Mouse (Mus musculus) intestine, embryonic 15.5 days (tissue): ENCODE measurements around the gene Hnrnpll. TPM values are rescaled to one million over a fixed set of nuclear protein-coding genes. Genes with fewer than 3 reads are reported as not detected.
A peak's percentile ranks its signal among the peaks of the same experiment; 100 is the strongest.
"Not testable (repeated sequence)": the region's sequence is repeated elsewhere in the genome, so short reads cannot be mapped to it uniquely, and the experiment has no call there.

ENCODE experiments used
- ATAC-seq: fragments of 200-750 bp; cut with Nextera tagmentation; 2 replicates; pipeline ENCODE4 v1.8.0; 2017; ENCODE audit warnings: moderate TSS enrichment, moderate library complexity
- H3K27ac ChIP-seq: fragments of 300-500 bp; sonication (generic); 2 replicates; pipeline ENCODE4 v1.5.1; 2015; ENCODE audit warnings: mild to moderate bottlenecking, inconsistent platforms
- H3K27me3 ChIP-seq: fragments of 300-500 bp; sonication (generic); replicated peaks from 2 replicates; pipeline ENCODE4 v1.6.1; 2015; ENCODE audit warnings: inconsistent platforms
- H3K36me3 ChIP-seq: fragments of 300-500 bp; sonication (generic); 2 replicates; pipeline ENCODE4 v1.6.1; 2015; ENCODE audit warnings: inconsistent platforms
- H3K4me1 ChIP-seq: fragments of 300-500 bp; sonication (generic); replicated peaks from 2 replicates; pipeline ENCODE4 v1.6.1; 2015; ENCODE audit warnings: inconsistent platforms
- H3K4me2 ChIP-seq: fragments of 300-500 bp; sonication (generic); replicated peaks from 2 replicates; pipeline ENCODE4 v1.6.1; 2015; ENCODE audit warnings: mild to moderate bottlenecking, inconsistent platforms
- H3K4me3 ChIP-seq: fragments of 300-500 bp; sonication (generic); replicated peaks from 2 replicates; pipeline ENCODE4 v1.5.1; 2015; ENCODE audit warnings: inconsistent platforms
- H3K9ac ChIP-seq: fragments of 300-500 bp; sonication (generic); 2 replicates; pipeline ENCODE4 v1.6.1; 2015; ENCODE audit warnings: inconsistent platforms
- H3K9me3 ChIP-seq: fragments of 300-500 bp; sonication (generic); 2 replicates; pipeline ENCODE4 v1.6.1; 2016; ENCODE audit warnings: inconsistent platforms
- WGBS: fragments of 180-500 bp; shearing (Covaris S2); methylation state at CpG from one replicate; pipeline ENCODE4 v1.1.7; 2015; 5-methylcytosine and 5-hydroxymethylcytosine counted together
- polyA plus RNA-seq: library from polyadenylated mRNA; unstranded; fragments of >200 nt; fragmentation: Nextera tagmentation; extraction: Ambion mirVana; gene quantifications from 2 replicates; pipeline ENCODE4 v1.2.1, GENCODE M21; 2015

Hnrnpll gene
- polyA plus RNA-seq, 1 experiment from 2014 or later: 56.5 TPM

GRCm38 (mm10) chr17:80053931-80054734 is 8.0 kb downstream of the Hnrnpll start:
- no peaks in the 10 kb centered on the region for H3K27me3 ChIP-seq
- no peaks in the 10 kb centered on the region for H3K9me3 ChIP-seq
- no peak overlapping the region for H3K9ac ChIP-seq
- ATAC-seq: no peak
- 85% methylated on average over 27 of the region's 27 CpGs for WGBS
- no peak overlapping the region for H3K4me2 ChIP-seq
- peaks cover 6% of the 10 kb centered on the region for H3K36me3 ChIP-seq
- H3K4me1 ChIP-seq: peaks cover 2% of the 10 kb centered on the region; the same call in 1 of the 2 replicates
- H3K4me3 ChIP-seq: no peak overlapping the region
- H3K27ac ChIP-seq: no peak overlapping the region

GRCm38 (mm10) chr17:80051682-80052081 is 10.5 kb downstream of the Hnrnpll start:
- 68% methylated on average over 1 of the region's 1 CpGs for WGBS
- H3K9ac ChIP-seq: no peak overlapping the region
- no peaks in the 10 kb centered on the region for H3K9me3 ChIP-seq
- H3K27ac ChIP-seq: no peak overlapping the region
- H3K4me1 ChIP-seq: 0 out of 2 replicates have a peak, but pooled peaks cover 2% of the 10 kb centered on the region
- peaks cover 6% of the 10 kb centered on the region for H3K36me3 ChIP-seq
- no peak overlapping the region for H3K4me2 ChIP-seq
- no peaks in the 10 kb centered on the region for H3K27me3 ChIP-seq
- ATAC-seq: peak; percentile 84
- H3K4me3 ChIP-seq: no peak overlapping the region

- not testable (repeated sequence) for H3K27me3 ChIP-seq, H3K4me3 ChIP-seq, ATAC-seq, H3K27ac ChIP-seq, H3K4me2 ChIP-seq, H3K9me3 ChIP-seq, H3K9ac ChIP-seq, H3K4me1 ChIP-seq, H3K36me3 ChIP-seq
Measured at GRCm38 (mm10) chr17:80049300-80049699, 12.8 kb downstream of the Hnrnpll start.

- no peak overlapping the region for H3K9ac ChIP-seq
- ATAC-seq: peak; percentile 55; the same call in 1 of the 2 replicates
- peaks cover 6% of the 10 kb centered on the region for H3K36me3 ChIP-seq
- no peaks in the 10 kb centered on the region for H3K27me3 ChIP-seq
- 0 out of 2 replicates have a peak, but pooled peaks cover 2% of the 10 kb centered on the region for H3K4me1 ChIP-seq
- H3K27ac ChIP-seq: no peak overlapping the region
- no peak overlapping the region for H3K4me3 ChIP-seq
- H3K4me2 ChIP-seq: no peak overlapping the region
- WGBS: 63% methylated on average over 7 of the region's 7 CpGs
- H3K9me3 ChIP-seq: no peaks in the 10 kb centered on the region
Measured at GRCm38 (mm10) chr17:80048230-80048629, 13.9 kb downstream of the Hnrnpll start.

GRCm38 (mm10) chr17:80041739-80042138 is 20.4 kb downstream of the Hnrnpll start:
- 63% methylated on average over 1 of the region's 1 CpGs for WGBS

GRCm38 (mm10) chr17:80028675-80029074 is 33.5 kb downstream of the Hnrnpll start:
- Histone ChIP-seq H3K27me3 (no peaks in the 10 kb centered on the region), H3K36me3 (peaks cover 14% of the 10 kb centered on the region; the same call in 1 of the 2 replicates), H3K4me1 (no peaks in the 10 kb centered on the region), H3K27ac (no peak overlapping the region), H3K4me2 (no peak overlapping the region), H3K4me3 (no peak overlapping the region), H3K9ac (no peak overlapping the region), H3K9me3 (no peaks in the 10 kb centered on the region)
- no peak for ATAC-seq
- 90% methylated on average over 6 of the region's 6 CpGs for WGBS

More at GRCm38 (mm10) chr17:80041739-80042138, 20.4 kb downstream of the Hnrnpll start:
- Histone ChIP-seq H3K27me3 (no peaks in the 10 kb centered on the region), H3K9ac (no peak overlapping the region), H3K9me3 (no peaks in the 10 kb centered on the region), H3K27ac (no peak overlapping the region), H3K4me1 (no peaks in the 10 kb centered on the region), H3K4me2 (no peak overlapping the region), H3K4me3 (no peak overlapping the region), H3K36me3 (peaks cover 2% of the 10 kb centered on the region; the same call in 1 of the 2 replicates)
- ATAC-seq: no peak

- Histone ChIP-seq H3K9ac (no peak overlapping the region), H3K4me1 (no peaks in the 10 kb centered on the region), H3K9me3 (no peaks in the 10 kb centered on the region), H3K36me3 (peaks cover 11% of the 10 kb centered on the region; the same call in 1 of the 2 replicates), H3K27ac (no peak overlapping the region), H3K4me2 (no peak overlapping the region), H3K4me3 (no peak overlapping the region), H3K27me3 (no peaks in the 10 kb centered on the region)
- 91% methylated on average over 5 of the region's 5 CpGs for WGBS
- ATAC-seq: peak; percentile 74; the same call in 1 of the 2 replicates
Measured at GRCm38 (mm10) chr17:80026189-80026936, 35.8 kb downstream of the Hnrnpll start.

DNA sequence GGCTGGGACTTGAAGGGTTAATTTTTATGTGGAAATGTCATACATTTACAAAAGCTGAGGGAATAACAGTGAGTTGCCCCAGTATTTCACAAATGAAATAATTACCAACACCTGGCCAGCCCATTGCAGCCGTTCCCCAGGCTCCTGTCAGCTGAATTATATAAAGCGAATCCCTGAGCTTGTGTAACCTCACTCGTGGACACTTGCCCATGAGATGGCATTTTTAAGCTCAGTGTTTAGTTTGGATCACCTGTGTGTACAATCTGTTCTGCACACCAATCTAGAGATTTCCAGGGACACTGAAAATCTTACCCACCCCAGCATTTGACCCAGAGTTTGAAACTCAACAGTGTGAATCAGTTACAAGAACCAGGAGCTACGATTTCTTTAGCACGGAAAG is 40.0 kb downstream of the Hnrnpll start:
- Histone ChIP-seq H3K9me3 (no peaks in the 10 kb centered on the region), H3K27ac (no peak overlapping the region), H3K4me1 (0 out of 2 replicates have a peak, but pooled peaks cover 4% of the 10 kb centered on the region), H3K9ac (no peak overlapping the region), H3K4me3 (no peak overlapping the region), H3K27me3 (no peaks in the 10 kb centered on the region), H3K4me2 (no peak overlapping the region), H3K36me3 (0 out of 2 replicates have a peak, but pooled peaks cover under 1% of the 10 kb centered on the region)
- 60% methylated on average over 5 of the region's 5 CpGs for WGBS
- no peak for ATAC-seq

- H3K4me2 ChIP-seq: no peak overlapping the region
- no peak for ATAC-seq
- no peaks in the 10 kb centered on the region for H3K9me3 ChIP-seq
- H3K9ac ChIP-seq: no peak overlapping the region
- H3K27ac ChIP-seq: no peak overlapping the region
- no peaks in the 10 kb centered on the region for H3K36me3 ChIP-seq
- H3K4me3 ChIP-seq: no peak overlapping the region
- H3K27me3 ChIP-seq: no peaks in the 10 kb centered on the region
- WGBS: 77% methylated on average over 2 of the region's 2 CpGs
- 0 out of 2 replicates have a peak, but pooled peaks cover 4% of the 10 kb centered on the region for H3K4me1 ChIP-seq
Measured at GRCm38 (mm10) chr17:80020495-80020894, 41.6 kb downstream of the Hnrnpll start.

GRCm38 (mm10) chr17:80018976-80019541 is 43.1 kb downstream of the Hnrnpll start:
- H3K9ac ChIP-seq: 0 out of 2 replicates have a peak overlapping the region, but pooled peaks have one; percentile 6
- no peaks in the 10 kb centered on the region for H3K27me3 ChIP-seq
- H3K4me1 ChIP-seq: 0 out of 2 replicates have a peak, but pooled peaks cover 4% of the 10 kb centered on the region
- H3K36me3 ChIP-seq: no peaks in the 10 kb centered on the region
- 11% methylated on average over 22 of the region's 22 CpGs for WGBS
- peak; percentile 72 for ATAC-seq
- no peak overlapping the region for H3K27ac ChIP-seq
- peak overlapping the region; percentile 14 for H3K4me3 ChIP-seq
- H3K9me3 ChIP-seq: no peaks in the 10 kb centered on the region
- peak overlapping the region; percentile 49 for H3K4me2 ChIP-seq

DNA sequence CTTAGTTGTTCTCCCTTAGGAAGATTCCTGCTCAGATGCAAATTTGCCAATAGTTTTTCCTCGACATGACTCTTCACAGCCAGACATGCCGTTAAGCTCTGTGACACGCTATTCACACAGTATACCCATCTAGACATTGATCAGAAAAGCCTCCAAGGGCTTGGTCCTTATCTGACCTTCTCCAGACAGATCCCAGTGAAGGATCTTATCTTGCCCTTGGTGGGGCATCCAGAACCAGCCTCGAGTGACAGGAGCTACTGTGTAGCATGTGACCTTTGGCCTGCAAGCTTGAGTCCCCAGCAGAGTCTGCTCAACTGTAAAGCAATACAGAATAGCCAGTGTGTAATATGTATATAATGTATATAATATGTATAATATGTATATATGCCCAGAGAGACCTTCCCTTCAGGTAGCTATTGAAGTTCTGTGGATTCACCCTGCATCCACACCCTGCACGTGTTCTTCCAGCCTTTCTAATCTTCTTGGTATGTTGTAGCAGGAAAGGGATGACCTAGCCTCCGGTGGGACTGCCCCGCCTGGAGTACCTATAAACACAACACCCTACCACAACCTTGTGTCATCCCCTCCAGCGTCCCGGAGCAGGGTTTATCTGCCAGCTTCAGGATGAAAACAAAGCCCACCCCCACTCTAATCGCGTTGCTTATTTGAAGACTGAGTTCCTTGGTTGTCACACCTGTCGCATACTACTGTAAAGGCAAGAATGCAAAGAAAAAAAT is 43.7 kb downstream of the Hnrnpll start:
- whole genome bisulfite sequencing: 50% methylated on average over 12 of the region's 12 CpGs
- H3K27ac ChIP-seq: no peak overlapping the region
- H3K4me1 ChIP-seq: 0 out of 2 replicates have a peak, but pooled peaks cover 4% of the 10 kb centered on the region
- H3K9ac ChIP-seq: no peak overlapping the region
- peak overlapping the region; percentile 49; the same call in 1 of the 2 replicates for H3K4me2 ChIP-seq
- no peaks in the 10 kb centered on the region for H3K27me3 ChIP-seq
- no peaks in the 10 kb centered on the region for H3K9me3 ChIP-seq
- H3K4me3 ChIP-seq: no peak overlapping the region
- H3K36me3 ChIP-seq: no peaks in the 10 kb centered on the region
- peak; percentile 42 for ATAC-seq
